ENCODE assay signal across 12 mouse cellular contexts in the genomic region with DNA sequence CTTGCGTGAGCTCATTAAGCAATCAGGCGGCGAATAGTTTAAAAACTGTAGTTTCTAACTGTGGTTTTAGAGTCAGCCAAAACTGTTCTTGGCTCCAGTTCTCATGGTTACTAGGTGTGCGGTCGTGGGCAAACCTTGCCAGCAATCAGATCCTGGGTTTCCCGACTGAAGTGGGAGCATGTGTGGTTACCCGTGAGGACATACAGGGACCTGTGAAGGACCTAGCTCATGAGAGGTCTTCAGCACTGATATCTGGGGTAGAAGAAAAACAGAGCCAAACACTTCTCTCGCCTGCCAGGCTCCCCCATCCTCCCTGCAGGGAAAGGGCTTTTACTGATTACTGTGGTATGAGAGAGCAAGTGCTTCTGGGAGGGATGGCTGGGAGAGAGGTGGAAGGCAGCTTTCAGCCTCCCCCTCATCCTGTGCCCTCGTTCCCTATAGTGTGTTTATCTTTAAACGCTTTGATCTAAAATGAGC.
A peak's percentile ranks its signal among the peaks of the same experiment; 100 is the strongest.
DNase-seq lines count a peak whose midpoint lies in the region; ATAC-seq and TF ChIP-seq lines count a peak whose summit lies in the region.
"Had no signal": no experiment of that assay in that cellular context is flagged by ENCODE, and none has a peak within 500 bp of the region (broad histone marks: within the 10 kb centered on the region; RNA-seq: fewer than 3 reads in every experiment).

No protein-coding gene starts in this region.

- H3K9me3 ChIP-seq in lung, embryonic 16.5 days (ENCODE audit: control insufficient read depth, low read length) = no peaks in the 10 kb centered on the region
- H3K9me3 ChIP-seq: hindbrain, embryonic 12.5 days had no signal

- no peak for TF ChIP-seq POLR2A in thymus, adult 2 months (IDR thresholded peaks at IDR 0.05; ENCODE audit: control insufficient read depth, extremely low read depth, insufficient read depth, low read length, poor library complexity)

- ATAC-seq in frontal cortex, adult (ENCODE audit: low TSS enrichment) = peak; percentile 38
- ATAC-seq in lung, embryonic 16.5 days (ENCODE audit: low read depth) = peak; percentile 91

- no peaks in the 10 kb centered on the region for H3K36me3 ChIP-seq in lung, embryonic 16.5 days (ENCODE audit: control insufficient read depth, insufficient read depth, low read length)
- H3K36me3 ChIP-seq in thymus, adult 2 months (ENCODE audit: control insufficient read depth, insufficient read depth, low read length) = no peaks in the 10 kb centered on the region
- H3K36me3 ChIP-seq: embryonic facial prominence, embryonic 12.5 days; hindbrain, embryonic 12.5 days had no signal

- 23% methylated on average over 10 of the region's 10 CpGs for WGBS in lung, embryonic 16.5 days
- WGBS in thymus, adult 2 months = 78% methylated on average over 10 of the region's 10 CpGs

- no peaks in the 10 kb centered on the region for H3K27me3 ChIP-seq in lung, embryonic 16.5 days (ENCODE audit: control insufficient read depth, insufficient read depth, low read depth, low read length)
- H3K27me3 ChIP-seq in thymus, adult 2 months (ENCODE audit: control insufficient read depth, insufficient read depth, low read length) = no peaks in the 10 kb centered on the region
- H3K27me3 ChIP-seq: embryonic facial prominence, embryonic 12.5 days; hindbrain, embryonic 12.5 days had no signal

- no peak for DNase-seq in frontal cortex, postnatal 36 days (ENCODE audit: low spot score in 2 of 2)
- no peak for DNase-seq in lung, adult 18-20 months
- peak; percentile 71 for DNase-seq in heart, postnatal 4 days
- peak; percentile 2 for DNase-seq in telencephalon, adult 2 months (ENCODE audit: low read depth, low spot score)
- no peak for DNase-seq in thymus, adult 2 months
- no peak for DNase-seq in thymus, adult 18-20 months
- DNase-seq: adrenal gland, adult 2 months; cerebellum, adult 11-12 months had no signal

- H3K4me3 ChIP-seq in lung, embryonic 16.5 days (ENCODE audit: low read length) = no peak overlapping the region
- H3K4me3 ChIP-seq in thymus, adult 2 months (ENCODE audit: control insufficient read depth, insufficient read depth, low read length) = no peak overlapping the region
- H3K4me3 ChIP-seq: embryonic facial prominence, embryonic 12.5 days; hindbrain, embryonic 12.5 days had no signal

- no peak overlapping the region for H3K9ac ChIP-seq in lung, embryonic 16.5 days (ENCODE audit: low read length)
- H3K9ac ChIP-seq: embryonic facial prominence, embryonic 12.5 days; hindbrain, embryonic 12.5 days had no signal

- peak overlapping the region; percentile 38 for H3K27ac ChIP-seq in lung, embryonic 16.5 days (ENCODE audit: low read length)
- H3K27ac ChIP-seq in thymus, adult 2 months (ENCODE audit: control insufficient read depth, insufficient read depth, low read length) = no peak overlapping the region
- H3K27ac ChIP-seq: embryonic facial prominence, embryonic 12.5 days; hindbrain, embryonic 12.5 days had no signal

- H3K4me2 ChIP-seq in lung, embryonic 16.5 days (ENCODE audit: low read depth, low read length) = peak overlapping the region; percentile 16; the same call in 1 of the 2 replicates
- H3K4me2 ChIP-seq: embryonic facial prominence, embryonic 12.5 days; hindbrain, embryonic 12.5 days had no signal

- TF ChIP-seq CTCF in thymus, adult 2 months (IDR thresholded peaks at IDR 0.05; ENCODE audit: borderline replicate concordance, control insufficient read depth, extremely low read depth, insufficient read depth, low read length, poor library complexity) = no peak

- peaks cover 5% of the 10 kb centered on the region; the same call in 1 of the 2 replicates for H3K4me1 ChIP-seq in lung, embryonic 16.5 days (replicated peaks; ENCODE audit: control insufficient read depth, insufficient read depth, low read length)
- no peaks in the 10 kb centered on the region for H3K4me1 ChIP-seq in thymus, adult 2 months (replicated peaks; ENCODE audit: control insufficient read depth, insufficient read depth, low read length)
- H3K4me1 ChIP-seq: hindbrain, embryonic 12.5 days had no signal

Comparison
In these comparisons a context has a peak if more than half of its experiments do, and no peak if none do; other contexts are left out.
1. DNase-seq: peak in heart, postnatal 4 days (single experiment) and telencephalon, adult 2 months (single experiment); none in frontal cortex, postnatal 36 days (0 of 2), lung, adult 18-20 months (0 of 2), thymus, adult 2 months (single experiment) and thymus, adult 18-20 months (0 of 2).